Mouse (Mus musculus) thymus, adult 2 months (tissue): ENCODE measurements at regions not wholly inside any gene's neighbourhood (a gene's known extent, or its start where the extent isn't known, plus 50 kb on each side); places are given as distances from the start of the nearest gene placed in this dataset.

Source experiments
- DNase-seq: peaks from one replicate; pipeline ENCODE4 v3.0.0; 2021
- H3K27ac ChIP-seq: fragments of 200-500 bp; 2 replicates; pipeline ENCODE4 v1.5.1; 2012; ENCODE audit warnings: low read length, control low read depth; ENCODE audit not compliant: control insufficient read depth, insufficient read depth
- H3K27me3 ChIP-seq: fragments of 200-500 bp; 2 replicates; pipeline ENCODE4 v1.6.1; 2012; ENCODE audit warnings: mild to moderate bottlenecking, low read length, moderate library complexity, mixed read lengths; ENCODE audit not compliant: control insufficient read depth, insufficient read depth
- H3K36me3 ChIP-seq: fragments of 200-500 bp; 2 replicates; pipeline ENCODE4 v1.6.1; 2012; ENCODE audit warnings: mild to moderate bottlenecking, low read length, moderate library complexity; ENCODE audit not compliant: control insufficient read depth, insufficient read depth
- H3K4me1 ChIP-seq: fragments of 200-500 bp; replicated peaks from 2 replicates; pipeline ENCODE4 v1.6.1; 2012; ENCODE audit warnings: low read length; ENCODE audit not compliant: control insufficient read depth, insufficient read depth
- H3K4me3 ChIP-seq: fragments of 200-500 bp; 2 replicates; pipeline ENCODE4 v1.5.1; 2012; ENCODE audit warnings: mild to moderate bottlenecking, low read length, control low read depth, moderate library complexity; ENCODE audit not compliant: control insufficient read depth, insufficient read depth
- CTCF ChIP-seq: fragments of 200-500 bp; IDR thresholded peaks from 2 replicates; pipeline ENCODE4 v1.5.1; 2012; ENCODE audit warnings: mild to moderate bottlenecking, control low read depth, low read length, moderate library complexity, borderline replicate concordance; ENCODE audit not compliant: control insufficient read depth, poor library complexity, insufficient read depth; ENCODE audit errors: extremely low read depth
- POLR2A ChIP-seq: fragments of 200-500 bp; IDR thresholded peaks from 2 replicates; pipeline ENCODE4 v1.6.1; 2012; ENCODE audit warnings: mild to moderate bottlenecking, low read length, control low read depth, moderate library complexity; ENCODE audit not compliant: control insufficient read depth, poor library complexity, insufficient read depth; ENCODE audit errors: extremely low read depth
- WGBS: fragments of 180-500 bp; shearing (Covaris S2); methylation state at CpG from one replicate; pipeline ENCODE4 v1.1.7; 2018; 5-methylcytosine and 5-hydroxymethylcytosine counted together

DNA sequence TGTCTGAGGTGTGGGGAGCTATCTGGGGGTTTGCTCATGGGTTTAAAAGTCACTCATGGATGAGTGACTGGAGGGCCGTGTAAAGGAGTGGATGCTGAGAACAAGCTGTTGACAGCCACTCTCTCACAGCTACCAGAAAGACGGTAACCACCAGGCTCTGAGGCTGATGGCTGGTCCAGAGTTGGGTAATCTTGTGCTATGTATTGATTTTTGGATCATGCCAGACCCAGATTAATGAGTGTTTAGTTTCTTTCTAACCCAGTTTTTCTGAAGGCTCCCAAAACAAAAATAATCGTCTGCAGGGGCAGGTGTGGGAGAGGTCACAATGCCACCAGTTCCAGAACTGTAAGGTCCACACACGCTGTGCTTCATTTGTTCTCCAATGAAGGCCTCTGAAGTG is 144.9 kb downstream of the Gadd45g start:
- no peak for TF ChIP-seq CTCF
- no peak for TF ChIP-seq POLR2A
- Histone ChIP-seq H3K27ac (no peak overlapping the region), H3K4me3 (no peak overlapping the region), H3K27me3 (no peaks in the 10 kb centered on the region), H3K36me3 (no peaks in the 10 kb centered on the region), H3K4me1 (peaks cover 15% of the 10 kb centered on the region)
- WGBS = 95% methylated on average over 4 of the region's 4 CpGs
- no peak for DNase-seq

DNA sequence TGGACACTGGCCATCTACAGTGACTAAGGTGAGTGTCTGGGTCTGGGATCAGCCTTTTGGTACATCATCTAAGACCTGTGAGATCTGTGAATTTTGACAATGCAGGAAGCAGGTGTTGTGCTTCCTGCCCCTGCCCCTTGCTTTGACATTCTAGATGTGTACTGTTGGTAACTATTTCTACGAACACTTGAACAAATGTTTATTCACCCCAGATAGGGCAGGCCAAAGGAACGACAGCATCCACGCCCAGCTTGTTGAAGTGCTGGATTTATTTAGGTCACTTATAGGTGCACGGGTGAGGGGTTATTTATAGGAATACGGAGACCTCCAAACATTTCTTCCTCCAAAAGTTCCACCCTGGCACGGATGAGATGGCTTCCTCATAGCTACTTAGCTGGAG is 146.4 kb downstream of the Gadd45g start:
- Histone ChIP-seq H3K4me3 (no peak overlapping the region), H3K27ac (no peak overlapping the region), H3K36me3 (no peaks in the 10 kb centered on the region), H3K27me3 (no peaks in the 10 kb centered on the region), H3K4me1 (peaks cover 19% of the 10 kb centered on the region)
- WGBS = 83% methylated on average over 6 of the region's 6 CpGs
- DNase-seq = no peak
- no peak for TF ChIP-seq CTCF
- TF ChIP-seq POLR2A = no peak

DNA sequence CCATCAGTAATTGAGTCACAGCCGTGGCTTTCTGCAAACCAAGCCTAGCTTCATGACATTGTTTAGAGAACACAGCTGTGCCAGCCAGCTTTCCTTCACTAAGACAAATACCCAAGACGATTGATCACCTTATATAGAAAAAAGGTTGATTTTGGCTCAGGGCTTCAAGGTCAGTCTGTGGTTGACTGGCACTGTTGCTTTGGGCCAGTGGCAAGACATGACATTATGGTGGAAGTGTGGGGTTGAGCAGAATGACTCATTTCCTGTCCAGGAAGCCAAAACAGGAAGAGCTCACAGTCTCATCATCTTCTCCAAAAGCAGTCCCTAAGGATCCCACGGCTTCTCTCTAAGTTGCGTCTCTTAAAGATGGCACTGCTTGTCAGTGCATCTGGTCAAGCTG is 149.7 kb downstream of the Gadd45g start:
- peaks cover 19% of the 10 kb centered on the region for H3K4me1 ChIP-seq
- TF ChIP-seq CTCF = no peak
- no peak for TF ChIP-seq POLR2A
- 59% methylated on average over 4 of the region's 4 CpGs for WGBS
- no peak overlapping the region for H3K27ac ChIP-seq
- no peak for DNase-seq
- H3K36me3 ChIP-seq = no peaks in the 10 kb centered on the region
- no peak overlapping the region for H3K4me3 ChIP-seq
- no peaks in the 10 kb centered on the region for H3K27me3 ChIP-seq

DNA sequence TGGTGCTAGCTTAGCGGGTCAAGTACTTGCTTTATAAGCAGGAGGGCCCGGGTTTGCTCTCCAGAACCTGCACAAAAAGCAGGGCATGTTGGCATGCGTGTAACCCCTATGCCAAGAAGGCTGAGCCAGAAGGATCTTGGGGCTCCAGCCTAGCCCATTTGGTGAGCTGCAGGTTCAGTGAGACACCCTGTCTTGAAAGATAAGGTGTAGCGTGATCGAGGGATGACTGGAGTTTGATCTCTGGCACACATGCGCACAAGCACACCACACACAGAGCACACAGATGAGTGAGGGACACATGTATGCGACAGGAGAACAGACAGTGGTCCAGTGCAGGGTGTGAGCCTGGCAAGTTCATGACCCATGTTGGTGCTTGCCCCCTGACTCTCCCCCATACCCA is 152.1 kb downstream of the Gadd45g start:
- Histone ChIP-seq H3K27me3 (no peaks in the 10 kb centered on the region), H3K36me3 (no peaks in the 10 kb centered on the region), H3K4me1 (peaks cover 13% of the 10 kb centered on the region), H3K27ac (no peak overlapping the region), H3K4me3 (no peak overlapping the region)
- 94% methylated on average over 7 of the region's 7 CpGs for WGBS
- no peak for TF ChIP-seq CTCF
- DNase-seq = no peak

DNA sequence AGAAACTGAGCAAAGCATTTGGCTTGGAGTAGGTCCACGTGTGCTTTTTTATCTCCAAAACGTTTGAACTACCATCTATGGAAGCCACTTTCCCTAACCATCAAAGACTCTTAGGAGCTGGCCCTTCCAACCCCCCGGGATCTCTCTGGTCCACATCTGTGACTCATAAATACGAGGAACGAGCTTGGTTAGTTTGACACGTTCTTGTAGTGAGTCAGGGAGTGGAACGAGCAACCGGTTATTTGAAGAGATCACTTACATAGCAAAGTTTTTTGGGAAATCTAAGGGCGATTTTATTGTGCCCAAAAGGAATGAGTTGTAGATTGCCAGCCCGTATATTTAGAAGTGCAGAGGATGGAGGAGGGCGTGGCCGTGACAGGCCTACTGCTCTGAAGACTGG is 155.3 kb downstream of the Gadd45g start:
- TF ChIP-seq POLR2A (no peak), CTCF (no peak)
- no peaks in the 10 kb centered on the region for H3K36me3 ChIP-seq
- no peaks in the 10 kb centered on the region for H3K27me3 ChIP-seq
- DNase-seq = no peak
- H3K4me1 ChIP-seq = peaks cover 16% of the 10 kb centered on the region
- 90% methylated on average over 12 of the region's 12 CpGs for WGBS
- H3K27ac ChIP-seq = no peak overlapping the region
- H3K4me3 ChIP-seq = no peak overlapping the region

DNA sequence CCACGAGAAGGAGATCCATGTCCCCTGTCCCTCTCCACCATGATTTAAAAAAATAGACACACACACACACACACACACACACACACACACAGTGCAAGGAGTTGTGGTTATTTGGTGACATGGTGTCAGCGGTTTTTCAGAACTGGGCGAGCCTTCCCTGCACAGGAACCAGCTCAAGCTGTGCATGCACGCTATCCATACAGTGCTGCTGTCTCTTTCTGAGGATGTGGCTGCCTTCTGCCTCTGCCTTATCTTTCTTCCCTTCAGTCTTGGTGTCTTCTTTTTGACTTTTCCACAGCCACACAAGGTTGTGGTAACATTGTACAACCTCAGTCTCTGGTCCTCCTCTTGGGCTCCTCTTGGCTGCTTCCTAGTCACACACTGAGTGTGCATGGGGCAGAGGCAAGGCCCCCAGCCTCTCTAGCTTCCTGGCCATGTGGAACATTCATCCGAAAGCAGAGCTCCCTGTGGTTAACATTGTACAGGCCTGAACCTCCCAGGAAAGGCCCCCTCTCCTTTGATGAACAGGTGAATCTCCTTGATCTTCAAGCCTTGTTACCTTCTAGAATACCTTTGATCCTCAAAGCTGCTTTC is 157.6 kb downstream of the Gadd45g start:
- Histone ChIP-seq H3K4me1 (peaks cover 26% of the 10 kb centered on the region), H3K4me3 (no peak overlapping the region), H3K27ac (no peak overlapping the region), H3K36me3 (no peaks in the 10 kb centered on the region), H3K27me3 (no peaks in the 10 kb centered on the region)
- 16% methylated on average over 5 of the region's 5 CpGs for WGBS
- peak; percentile 18 for DNase-seq
- no peak for TF ChIP-seq CTCF
